Mouse (Mus musculus) hindbrain, postnatal 0 days (tissue): ENCODE data around the gene Ltbp1. TPM values are rescaled to one million over a fixed set of nuclear protein-coding genes. Genes with fewer than 3 reads are reported as not detected.
A peak's percentile ranks its signal among the peaks of the same experiment; 100 is the strongest.

Experiments
- ATAC-seq: fragments of 200-750 bp; cut with Nextera tagmentation; 2 replicates; pipeline ENCODE4 v1.8.0; 2017; ENCODE audit warnings: mild to moderate bottlenecking, moderate TSS enrichment, moderate library complexity
- DNase-seq: peaks from one replicate; pipeline ENCODE4 v3.0.0-alpha.2; 2015; ENCODE audit warnings: low spot score
- H3K27ac ChIP-seq: fragments of 300-500 bp; sonication (generic); 2 replicates; pipeline ENCODE4 v1.5.1; 2014; ENCODE audit warnings: mild to moderate bottlenecking
- H3K27me3 ChIP-seq: fragments of 300-500 bp; sonication (generic); 2 replicates; pipeline ENCODE4 v1.6.1; 2014; ENCODE audit warnings: low read length, mixed read lengths; ENCODE audit not compliant: insufficient read depth
- H3K36me3 ChIP-seq: fragments of 300-500 bp; sonication (generic); 2 replicates; pipeline ENCODE4 v1.6.1; 2014; ENCODE audit warnings: low read length, mixed read lengths; ENCODE audit not compliant: insufficient read depth
- H3K4me1 ChIP-seq: fragments of 300-500 bp; sonication (generic); 2 replicates; pipeline ENCODE4 v1.6.1; 2014; ENCODE audit warnings: antibody characterized with exemption, low read length, mixed read lengths; ENCODE audit not compliant: insufficient read depth
- H3K4me2 ChIP-seq: fragments of 300-500 bp; sonication (generic); 2 replicates; pipeline ENCODE4 v1.6.1; 2014; ENCODE audit warnings: low read depth, mild to moderate bottlenecking, low read length, moderate library complexity, mixed read lengths
- H3K4me3 ChIP-seq: fragments of 300-500 bp; sonication (generic); 2 replicates; pipeline ENCODE4 v1.5.1; 2014; ENCODE audit warnings: low read length
- H3K9ac ChIP-seq: fragments of 300-500 bp; sonication (generic); replicated peaks from 2 replicates; pipeline ENCODE4 v1.6.1; 2014; ENCODE audit warnings: mild to moderate bottlenecking, low read length, moderate library complexity, mixed read lengths
- H3K9me3 ChIP-seq: fragments of 300-500 bp; sonication (generic); 2 replicates; pipeline ENCODE4 v1.6.1; 2016; ENCODE audit warnings: low read length, mixed read lengths
- CTCF ChIP-seq: IDR thresholded peaks from 2 replicates; pipeline ENCODE4 v1.5.1; 2016; ENCODE audit warnings: antibody characterized with exemption, control low read depth, low read depth
- WGBS: fragments of 180-500 bp; shearing (Covaris S2); extraction: QIAGEN DNeasy Blood & Tissue Kit; methylation state at CpG from one replicate; pipeline ENCODE4 v1.1.7; 2014; 5-methylcytosine and 5-hydroxymethylcytosine counted together
- polyA plus RNA-seq: library from polyadenylated mRNA; unstranded; fragments of >200 nt; fragmentation: Nextera tagmentation; extraction: Ambion mirVana; gene quantifications from 2 replicates; pipeline ENCODE4 v1.2.1, GENCODE M21; 2015
- total RNA-seq: library from RNA; depleted of rRNA; stranded (reverse); fragments of >200 nt; gene quantifications from 2 replicates; pipeline ENCODE4 v1.2.3, GENCODE M21; 2014

Ltbp1 gene
- total and polyA plus RNA-seq, 2 experiments from 2014 or later = 1.7 to 5.0 TPM

- no peaks in the 10 kb centered on the region for H3K36me3 ChIP-seq
- no peak for DNase-seq
- no peak overlapping the region for H3K9ac ChIP-seq
- TF ChIP-seq CTCF = no peak
- H3K4me1 ChIP-seq = no peaks in the 10 kb centered on the region
- no peak overlapping the region for H3K4me2 ChIP-seq
- H3K4me3 ChIP-seq = no peak overlapping the region
- H3K9me3 ChIP-seq = no peaks in the 10 kb centered on the region
- no peaks in the 10 kb centered on the region for H3K27me3 ChIP-seq
- ATAC-seq = no peak
- WGBS = 64% methylated on average over 6 of the region's 6 CpGs
- H3K27ac ChIP-seq = no peak overlapping the region
These were observed 273.2 kb downstream of the Ltbp1 start for GRCm38 (mm10) chr17:75278561-75278960.

- no peaks in the 10 kb centered on the region for H3K27me3 ChIP-seq
- no peaks in the 10 kb centered on the region for H3K4me1 ChIP-seq
- ATAC-seq (no peak), DNase-seq (no peak)
- no peaks in the 10 kb centered on the region for H3K9me3 ChIP-seq
- no peak for TF ChIP-seq CTCF
- H3K27ac ChIP-seq = no peak overlapping the region
- H3K36me3 ChIP-seq = no peaks in the 10 kb centered on the region
- no peak overlapping the region for H3K4me3 ChIP-seq
- H3K9ac ChIP-seq = no peak overlapping the region
- 65% methylated on average over 5 of the region's 5 CpGs for WGBS
- H3K4me2 ChIP-seq = no peak overlapping the region
These were observed 276.0 kb downstream of the Ltbp1 start for GRCm38 (mm10) chr17:75281345-75281744.

- Histone ChIP-seq H3K9me3 (no peaks in the 10 kb centered on the region), H3K27me3 (no peaks in the 10 kb centered on the region), H3K4me1 (no peaks in the 10 kb centered on the region), H3K4me2 (no peak overlapping the region), H3K27ac (no peak overlapping the region), H3K4me3 (no peak overlapping the region), H3K36me3 (no peaks in the 10 kb centered on the region), H3K9ac (no peak overlapping the region)
- no peak for DNase-seq
- 78% methylated on average over 9 of the region's 9 CpGs for WGBS
- no peak for ATAC-seq
- TF ChIP-seq CTCF = no peak
These were observed 279.7 kb downstream of the Ltbp1 start for GRCm38 (mm10) chr17:75284876-75285708.

- no peak for TF ChIP-seq CTCF
- Histone ChIP-seq H3K9me3 (no peaks in the 10 kb centered on the region), H3K4me3 (no peak overlapping the region), H3K27me3 (no peaks in the 10 kb centered on the region), H3K9ac (no peak overlapping the region), H3K4me1 (no peaks in the 10 kb centered on the region), H3K36me3 (no peaks in the 10 kb centered on the region), H3K27ac (no peak overlapping the region), H3K4me2 (no peak overlapping the region)
- DNase-seq = no peak
- ATAC-seq = no peak
- WGBS = 69% methylated on average over 3 of the region's 3 CpGs
These were observed 287.6 kb downstream of the Ltbp1 start for GRCm38 (mm10) chr17:75292986-75293385.

GRCm38 (mm10) chr17:75293725-75294124 lies 288.4 kb downstream of the Ltbp1 start:
- DNase-seq (no peak), ATAC-seq (peak; percentile 68; the same call in 1 of the 2 replicates)
- no peaks in the 10 kb centered on the region for H3K4me1 ChIP-seq
- H3K36me3 ChIP-seq = no peaks in the 10 kb centered on the region
- no peaks in the 10 kb centered on the region for H3K27me3 ChIP-seq
- H3K9ac ChIP-seq = no peak overlapping the region
- 63% methylated on average over 3 of the region's 3 CpGs for WGBS
- no peak overlapping the region for H3K27ac ChIP-seq
- H3K4me3 ChIP-seq = no peak overlapping the region
- no peaks in the 10 kb centered on the region for H3K9me3 ChIP-seq
- H3K4me2 ChIP-seq = no peak overlapping the region
- TF ChIP-seq CTCF = no peak

GRCm38 (mm10) chr17:75300908-75301307 lies 295.5 kb downstream of the Ltbp1 start:
- no peak for TF ChIP-seq CTCF
- Histone ChIP-seq H3K9me3 (no peaks in the 10 kb centered on the region), H3K27me3 (no peaks in the 10 kb centered on the region), H3K36me3 (no peaks in the 10 kb centered on the region), H3K9ac (no peak overlapping the region), H3K4me3 (no peak overlapping the region), H3K4me2 (no peak overlapping the region), H3K27ac (no peak overlapping the region), H3K4me1 (no peaks in the 10 kb centered on the region)
- 86% methylated on average over 4 of the region's 4 CpGs for WGBS
- DNase-seq (no peak), ATAC-seq (no peak)

- Histone ChIP-seq H3K4me1 (no peaks in the 10 kb centered on the region), H3K27ac (no peak overlapping the region), H3K36me3 (no peaks in the 10 kb centered on the region), H3K9ac (no peak overlapping the region), H3K9me3 (no peaks in the 10 kb centered on the region), H3K27me3 (no peaks in the 10 kb centered on the region), H3K4me2 (no peak overlapping the region), H3K4me3 (no peak overlapping the region)
- no peak for ATAC-seq
- TF ChIP-seq CTCF = no peak
- no peak for DNase-seq
- WGBS = 86% methylated on average over 1 of the region's 1 CpGs
These were observed 299.5 kb downstream of the Ltbp1 start for GRCm38 (mm10) chr17:75304807-75305420.
